In genomic region chr6:136449270-136449692, GRCm38 (mm10) we compare ENCODE assay signal across 8 mouse cellular contexts. TPM values are rescaled to one million over a fixed set of nuclear protein-coding genes. Genes with fewer than 3 reads are reported as not detected.
DNase-seq lines count a peak whose midpoint lies in the region; ATAC-seq and TF ChIP-seq lines count a peak whose summit lies in the region.

No protein-coding gene starts in this region.

- no peak overlapping the region for H3K9ac ChIP-seq in heart, embryonic 15.5 days
- no peak overlapping the region for H3K9ac ChIP-seq in lung, embryonic 14.5 days
- no peak overlapping the region for H3K9ac ChIP-seq in forebrain, postnatal 0 days

- H3K27ac ChIP-seq in heart, embryonic 15.5 days: peak overlapping the region; percentile 60
- H3K27ac ChIP-seq in lung, embryonic 14.5 days (ENCODE audit: low read depth): peak overlapping the region; percentile 24; the same call in 1 of the 2 replicates
- H3K27ac ChIP-seq in forebrain, postnatal 0 days (ENCODE audit: low read depth, low read length): no peak overlapping the region

- no peaks in the 10 kb centered on the region for H3K36me3 ChIP-seq in heart, embryonic 15.5 days
- H3K36me3 ChIP-seq in lung, embryonic 14.5 days (ENCODE audit: insufficient read depth): no peaks in the 10 kb centered on the region
- H3K36me3 ChIP-seq in forebrain, postnatal 0 days (ENCODE audit: insufficient read depth): no peaks in the 10 kb centered on the region

- H3K4me3 ChIP-seq in heart, embryonic 15.5 days: no peak overlapping the region
- H3K4me3 ChIP-seq in lung, embryonic 14.5 days (ENCODE audit: low read depth, low read length): no peak overlapping the region
- H3K4me3 ChIP-seq in forebrain, postnatal 0 days (ENCODE audit: low read depth, low read length): no peak overlapping the region

- DNase-seq in CD8-positive naive resting alpha-beta T cell, adult 2 months (ENCODE audit: low read depth in 2 of 2, low spot score in 2 of 2): peak; percentile 52 to 73
- DNase-seq in adrenal gland, postnatal 36 days: peak; percentile 37 to 65
- peak; percentile 62 to 78 for DNase-seq in kidney, postnatal 4 days
- peak; percentile 87 for DNase-seq in lung, embryonic 14.5 days
- DNase-seq in spleen, postnatal 4 days (ENCODE audit: low spot score in 2 of 2): peak; percentile 54 to 70
- DNase-seq in forebrain, postnatal 0 days: no peak
- no peak for DNase-seq in embryo, embryonic 10 days (ENCODE audit: low spot score)

- H3K9me3 ChIP-seq in heart, embryonic 15.5 days (replicated peaks): no peaks in the 10 kb centered on the region
- H3K9me3 ChIP-seq in lung, embryonic 14.5 days (ENCODE audit: low read depth, low read length): peaks cover 11% of the 10 kb centered on the region; the same call in 1 of the 2 replicates
- H3K9me3 ChIP-seq in forebrain, postnatal 0 days (ENCODE audit: low read length): peaks cover 11% of the 10 kb centered on the region; the same call in 1 of the 2 replicates

- no peaks in the 10 kb centered on the region for H3K27me3 ChIP-seq in heart, embryonic 15.5 days
- no peaks in the 10 kb centered on the region for H3K27me3 ChIP-seq in lung, embryonic 14.5 days (ENCODE audit: insufficient read depth, low read length)
- no peaks in the 10 kb centered on the region for H3K27me3 ChIP-seq in forebrain, postnatal 0 days (ENCODE audit: insufficient read depth, low read length)

- ATAC-seq in heart, embryonic 15.5 days (replicated peaks; ENCODE audit: insufficient number of reproducible peaks, insufficient read depth, low FRiP score, low read depth): peak; percentile 84
- peak; percentile 90 for ATAC-seq in lung, embryonic 14.5 days (ENCODE audit: insufficient read depth)
- ATAC-seq in forebrain, postnatal 0 days: no peak

- 34% methylated on average over 9 of the region's 9 CpGs for WGBS in heart, embryonic 15.5 days
- WGBS in lung, embryonic 14.5 days: 33% methylated on average over 9 of the region's 9 CpGs
- WGBS in forebrain, postnatal 0 days: 79% methylated on average over 9 of the region's 9 CpGs

- H3K4me1 ChIP-seq in heart, embryonic 15.5 days (replicated peaks): peaks cover 4% of the 10 kb centered on the region; the same call in 1 of the 2 replicates
- no peaks in the 10 kb centered on the region for H3K4me1 ChIP-seq in lung, embryonic 14.5 days (ENCODE audit: insufficient read depth)
- no peaks in the 10 kb centered on the region for H3K4me1 ChIP-seq in forebrain, postnatal 0 days (ENCODE audit: insufficient read depth)

- TF ChIP-seq CTCF in lung, embryonic 14.5 days (IDR thresholded peaks at IDR 0.05; ENCODE audit: low read depth): no peak
- no peak for TF ChIP-seq CTCF in forebrain, postnatal 0 days (IDR thresholded peaks at IDR 0.05; ENCODE audit: low read depth)

- H3K4me2 ChIP-seq in heart, embryonic 15.5 days: no peak overlapping the region
- no peak overlapping the region for H3K4me2 ChIP-seq in lung, embryonic 14.5 days
- H3K4me2 ChIP-seq in forebrain, postnatal 0 days (ENCODE audit: low read depth): no peak overlapping the region

RNA-seq across cellular contexts. Expression of gene E330021D16Rik, which starts 33.9 kb away (rescaled TPM):
- not detected for total RNA-seq in adrenal gland, postnatal 36 days (2021)
- not detected in 2 replicates for polyA plus RNA-seq in heart, embryonic 15.5 days (2015; fragmentation: Nextera tagmentation; extraction: Ambion mirVana)
- not detected in 2 replicates for polyA plus RNA-seq in lung, embryonic 14.5 days (2014; fragmentation: Nextera tagmentation; extraction: Ambion mirVana)
- 0.29 TPM in 1 of 2 replicates, not detected in the other for total RNA-seq in forebrain, postnatal 0 days (2014; rRNA removed)
- polyA plus RNA-seq in forebrain, postnatal 0 days (2015; fragmentation: Nextera tagmentation; extraction: Ambion mirVana): not detected in 2 replicates

RNA-seq across cellular contexts. Expression of gene Atf7ip, which starts 56.7 kb away (rescaled TPM):
- total RNA-seq in adrenal gland, postnatal 36 days (2021): 10 to 100 TPM; 54.0 to 74.3 TPM
- 30.3 and 32.6 TPM in 2 replicates for polyA plus RNA-seq in heart, embryonic 15.5 days (2015; fragmentation: Nextera tagmentation; extraction: Ambion mirVana)
- 48.3 and 56.1 TPM in 2 replicates for polyA plus RNA-seq in lung, embryonic 14.5 days (2014; fragmentation: Nextera tagmentation; extraction: Ambion mirVana)
- 35.0 and 54.8 TPM in 2 replicates for total RNA-seq in forebrain, postnatal 0 days (2014; rRNA removed)
- 12.6 and 23.5 TPM in 2 replicates for polyA plus RNA-seq in forebrain, postnatal 0 days (2015; fragmentation: Nextera tagmentation; extraction: Ambion mirVana)

Comparison
In these comparisons a context has a peak if more than half of its experiments do, and no peak if none do; other contexts are left out.
1. DNase-seq: peak in CD8-positive naive resting alpha-beta T cell, adult 2 months (2 of 2), adrenal gland, postnatal 36 days (2 of 2), kidney, postnatal 4 days (2 of 2), lung, embryonic 14.5 days (single experiment) and spleen, postnatal 4 days (2 of 2); none in forebrain, postnatal 0 days (single experiment) and embryo, embryonic 10 days (single experiment).